Mouse (Mus musculus) embryonic facial prominence, embryonic 13.5 days (tissue): Measurements from ENCODE around the gene Spink8. TPM values are rescaled to one million over a fixed set of nuclear protein-coding genes. Genes with fewer than 3 reads are reported as not detected.
"Not testable (repeated sequence)": the region's sequence is repeated elsewhere in the genome, so short reads cannot be mapped to it uniquely, and the experiment has no call there.

Experiments used
- ATAC-seq: fragments of 200-750 bp; cut with Nextera tagmentation; 2 replicates; pipeline ENCODE4 v1.8.0; 2017; ENCODE audit warnings: low read depth; ENCODE audit not compliant: insufficient number of reproducible peaks, insufficient read depth, low FRiP score, low TSS enrichment
- H3K27ac ChIP-seq: fragments of 300-500 bp; sonication (generic); 2 replicates; pipeline ENCODE4 v1.5.1; 2015; ENCODE audit warnings: moderate library complexity, mild to moderate bottlenecking, inconsistent platforms
- H3K27me3 ChIP-seq: fragments of 300-500 bp; sonication (generic); 2 replicates; pipeline ENCODE4 v1.6.1; 2015; ENCODE audit warnings: mild to moderate bottlenecking, inconsistent platforms
- H3K36me3 ChIP-seq: fragments of 300-500 bp; sonication (generic); 2 replicates; pipeline ENCODE4 v1.6.1; 2015; ENCODE audit warnings: mild to moderate bottlenecking, inconsistent platforms
- H3K4me1 ChIP-seq: fragments of 300-500 bp; sonication (generic); 2 replicates; pipeline ENCODE4 v1.6.1; 2015; ENCODE audit warnings: inconsistent platforms
- H3K4me2 ChIP-seq: fragments of 300-500 bp; sonication (generic); 2 replicates; pipeline ENCODE4 v1.6.1; 2015; ENCODE audit warnings: moderate library complexity, mild to moderate bottlenecking, inconsistent platforms
- H3K4me3 ChIP-seq: fragments of 300-500 bp; sonication (generic); 2 replicates; pipeline ENCODE4 v1.5.1; 2015; ENCODE audit warnings: mild to moderate bottlenecking, inconsistent platforms
- H3K9ac ChIP-seq: fragments of 300-500 bp; sonication (generic); 2 replicates; pipeline ENCODE4 v1.6.1; 2015; ENCODE audit warnings: mild to moderate bottlenecking, inconsistent platforms
- H3K9me3 ChIP-seq: fragments of 300-500 bp; sonication (generic); 2 replicates; pipeline ENCODE4 v1.6.1; 2016; ENCODE audit warnings: inconsistent platforms
- WGBS: fragments of 180-500 bp; shearing (Covaris S2); methylation state at CpG from one replicate; pipeline ENCODE4 v1.1.7; 2015; ENCODE audit warnings: mixed read lengths; 5-methylcytosine and 5-hydroxymethylcytosine counted together
- polyA plus RNA-seq: library from polyadenylated mRNA; unstranded; fragments of >200 nt; fragmentation: Nextera tagmentation; extraction: Ambion mirVana; gene quantifications from 2 replicates; pipeline ENCODE4 v1.2.1, GENCODE M21; 2015

Spink8 gene
- not detected in 2 replicates for polyA plus RNA-seq

DNA sequence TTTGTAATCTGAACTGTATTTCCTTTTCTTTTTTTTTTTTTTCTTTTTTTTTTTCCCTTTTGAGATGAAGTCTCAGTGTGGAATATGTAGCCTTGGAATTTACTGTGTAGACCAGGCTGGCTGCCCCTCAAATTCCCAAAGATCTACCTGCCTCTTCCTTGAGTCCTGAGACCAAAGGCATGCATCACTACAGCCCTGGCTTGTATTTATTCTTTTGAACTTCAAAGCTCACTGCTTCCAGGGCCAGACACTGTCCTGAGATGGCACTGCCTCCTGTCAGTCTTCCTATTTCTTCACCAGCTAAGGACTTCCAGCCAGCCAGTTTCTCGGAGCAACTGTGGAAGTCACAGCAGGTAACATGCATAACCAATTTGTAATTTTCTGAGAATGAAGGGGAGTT is at the start of gene Spink8:
Gene Spink8, plus strand, starts transcription at position 301 of the 400 bp plus-strand sequence.
- H3K9ac ChIP-seq, result no peak within 1 kb of the TSS
- H3K4me1 ChIP-seq, result no peaks in the 10 kb centered on the region
- ATAC-seq, result no peak
- H3K27me3 ChIP-seq, result no peaks in the 10 kb centered on the region
- no peak within 1 kb of the TSS for H3K27ac ChIP-seq
- no peaks in the 10 kb centered on the region for H3K36me3 ChIP-seq
- no peaks in the 10 kb centered on the region for H3K9me3 ChIP-seq
- WGBS, result 29% methylated on average over 1 of the region's 1 CpGs
- H3K4me3 ChIP-seq, result no peak within 1 kb of the TSS
- H3K4me2 ChIP-seq, result no peak within 1 kb of the TSS

DNA sequence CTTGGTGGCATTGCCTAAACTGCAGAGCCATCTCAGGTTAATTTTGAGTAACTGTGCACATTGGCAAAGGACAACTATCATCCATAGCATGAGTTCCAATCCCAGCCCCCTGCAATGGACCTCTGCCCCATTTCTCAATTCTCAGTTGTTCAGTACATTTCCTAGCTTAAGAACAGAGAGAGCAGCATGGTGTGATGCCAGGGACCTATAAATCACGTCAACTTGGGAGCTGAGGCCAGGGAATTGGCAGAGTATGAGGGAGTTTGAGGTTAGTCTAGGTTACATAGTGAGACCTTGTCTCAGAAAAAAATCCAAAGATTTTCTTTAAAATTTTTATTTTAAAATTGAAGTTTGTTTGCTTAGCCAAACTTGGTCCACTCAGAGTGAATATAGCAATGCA is 45.2 kb upstream of the Spink8 start:
- WGBS, result 70% methylated on average over 1 of the region's 1 CpGs
- not testable (repeated sequence) for H3K9me3 ChIP-seq, H3K9ac ChIP-seq, H3K4me2 ChIP-seq, ATAC-seq, H3K36me3 ChIP-seq, H3K4me1 ChIP-seq, H3K27me3 ChIP-seq, H3K27ac ChIP-seq, H3K4me3 ChIP-seq

DNA sequence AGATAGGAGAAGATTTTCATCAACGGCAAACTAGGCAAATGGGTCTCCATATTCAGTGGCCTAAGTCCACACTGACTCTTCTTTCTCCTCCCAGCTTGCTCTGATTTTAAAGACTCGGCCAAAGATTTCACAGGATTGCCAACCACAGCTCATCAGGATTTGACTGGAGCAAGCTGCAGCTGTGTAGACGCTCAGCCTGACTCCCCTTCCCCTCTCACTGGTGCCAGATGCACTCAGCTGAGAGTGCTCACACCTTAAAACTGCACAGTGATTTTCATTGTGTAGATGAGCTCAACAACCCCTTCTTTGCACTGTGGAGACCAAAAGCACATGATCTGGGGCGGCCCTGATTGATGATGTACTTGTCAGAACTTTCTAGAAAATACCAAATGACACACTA is 21.5 kb upstream of the Spink8 start, which contains the start of gene Fbxw27:
Gene Fbxw27, minus strand, starts transcription at position 101 of the 400 bp plus-strand sequence.
- not testable (repeated sequence) for H3K27me3 ChIP-seq, H3K4me2 ChIP-seq, H3K9me3 ChIP-seq, ATAC-seq, H3K9ac ChIP-seq, H3K36me3 ChIP-seq, H3K4me3 ChIP-seq, H3K4me1 ChIP-seq, H3K27ac ChIP-seq
- 82% methylated on average over 4 of the region's 4 CpGs for WGBS

DNA sequence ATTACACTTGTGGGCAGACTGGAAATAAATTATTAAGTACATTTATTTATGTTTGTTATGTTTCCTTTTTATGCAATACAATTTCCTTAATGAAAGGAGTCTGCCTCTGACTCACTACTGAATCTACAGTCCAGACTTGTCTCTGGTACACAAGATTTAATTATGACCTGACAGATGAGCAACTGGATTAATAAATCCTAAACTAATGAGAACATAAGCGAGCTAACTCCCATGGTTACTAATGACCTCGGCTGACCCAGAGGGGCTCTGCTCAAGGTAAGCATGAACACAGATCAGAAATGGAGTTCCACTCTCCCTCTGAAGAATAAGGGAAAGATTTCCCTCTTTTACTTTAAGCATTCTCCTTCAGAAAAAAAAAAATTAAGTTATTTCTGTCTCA is 16.9 kb upstream of the Spink8 start:
- Histone ChIP-seq H3K27ac (no peak overlapping the region), H3K4me2 (no peak overlapping the region), H3K9me3 (no peaks in the 10 kb centered on the region), H3K4me3 (no peak overlapping the region), H3K4me1 (no peaks in the 10 kb centered on the region), H3K36me3 (no peaks in the 10 kb centered on the region), H3K9ac (no peak overlapping the region), H3K27me3 (no peaks in the 10 kb centered on the region)
- ATAC-seq, result no peak
- WGBS, result 81% methylated on average over 2 of the region's 2 CpGs

DNA sequence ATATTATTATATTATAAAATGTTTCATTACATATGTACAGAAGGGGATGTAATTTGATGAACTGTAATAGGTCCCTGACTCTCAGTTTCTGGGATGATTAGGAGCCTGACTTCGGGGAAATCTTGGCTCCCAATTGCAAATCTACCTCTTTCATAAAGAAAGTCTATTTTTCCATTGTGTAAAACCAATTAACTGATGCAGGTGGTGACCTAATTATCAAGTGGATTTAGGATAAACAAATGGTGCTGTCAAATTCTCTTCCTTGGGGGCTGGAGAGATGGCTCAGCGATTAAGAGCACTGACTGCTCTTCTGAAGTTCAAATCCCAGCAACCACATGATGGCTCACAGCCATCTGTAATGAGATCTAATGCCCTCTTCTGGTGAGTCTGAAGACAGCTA is 16.3 kb upstream of the Spink8 start:
- 76% methylated on average over 2 of the region's 2 CpGs for WGBS
- H3K4me1 ChIP-seq, result no peaks in the 10 kb centered on the region
- no peaks in the 10 kb centered on the region for H3K9me3 ChIP-seq
- H3K27ac ChIP-seq, result no peak overlapping the region
- no peak overlapping the region for H3K9ac ChIP-seq
- no peaks in the 10 kb centered on the region for H3K27me3 ChIP-seq
- H3K4me3 ChIP-seq, result no peak overlapping the region
- no peak for ATAC-seq
- no peaks in the 10 kb centered on the region for H3K36me3 ChIP-seq
- H3K4me2 ChIP-seq, result no peak overlapping the region

DNA sequence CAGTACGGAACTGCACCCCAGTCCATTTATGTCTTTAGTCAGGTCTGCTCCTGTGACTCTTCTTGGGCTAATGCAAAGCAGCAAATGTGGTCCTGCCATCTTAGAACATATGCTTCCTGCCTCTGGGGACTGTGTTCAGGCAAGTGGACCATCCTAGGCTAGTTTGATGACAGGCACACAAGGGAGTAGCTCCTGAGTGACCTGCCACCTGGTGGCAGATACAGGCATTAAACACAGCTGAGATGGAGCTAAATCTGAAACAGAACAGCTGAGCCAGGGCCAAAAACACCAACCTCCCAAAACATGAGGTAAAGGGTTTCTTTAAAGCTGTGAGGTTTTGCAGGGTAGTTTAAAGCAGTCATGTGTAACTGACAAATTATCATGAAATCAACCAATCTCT is 14.0 kb upstream of the Spink8 start:
- no peak for ATAC-seq
- Histone ChIP-seq H3K9me3 (no peaks in the 10 kb centered on the region), H3K27me3 (no peaks in the 10 kb centered on the region), H3K4me2 (no peak overlapping the region), H3K4me3 (no peak overlapping the region), H3K27ac (no peak overlapping the region), H3K9ac (no peak overlapping the region), H3K36me3 (no peaks in the 10 kb centered on the region), H3K4me1 (no peaks in the 10 kb centered on the region)
- 94% methylated on average over 1 of the region's 1 CpGs for WGBS

DNA sequence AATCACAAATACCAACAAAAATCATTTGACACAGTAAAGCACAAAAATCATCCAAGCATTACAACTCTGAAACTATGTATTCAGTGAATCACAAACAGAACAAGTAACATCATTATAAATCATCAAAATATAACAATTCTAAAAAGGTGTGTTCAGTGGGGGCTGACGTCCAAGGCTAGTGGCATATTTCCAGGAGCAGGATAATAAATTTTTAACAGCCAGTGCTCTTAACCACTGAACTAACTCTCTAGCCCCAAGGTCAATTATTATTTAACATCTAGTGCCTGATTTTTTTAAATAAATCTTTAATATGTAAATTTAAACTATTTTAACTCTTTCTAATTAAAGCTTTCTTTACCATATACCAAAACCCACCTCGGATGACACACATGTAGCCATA is 6.5 kb upstream of the Spink8 start:
- WGBS, result 87% methylated on average over 2 of the region's 2 CpGs
- not testable (repeated sequence) for ATAC-seq, H3K9me3 ChIP-seq, H3K4me3 ChIP-seq, H3K36me3 ChIP-seq, H3K9ac ChIP-seq, H3K4me2 ChIP-seq, H3K4me1 ChIP-seq, H3K27ac ChIP-seq, H3K27me3 ChIP-seq

DNA sequence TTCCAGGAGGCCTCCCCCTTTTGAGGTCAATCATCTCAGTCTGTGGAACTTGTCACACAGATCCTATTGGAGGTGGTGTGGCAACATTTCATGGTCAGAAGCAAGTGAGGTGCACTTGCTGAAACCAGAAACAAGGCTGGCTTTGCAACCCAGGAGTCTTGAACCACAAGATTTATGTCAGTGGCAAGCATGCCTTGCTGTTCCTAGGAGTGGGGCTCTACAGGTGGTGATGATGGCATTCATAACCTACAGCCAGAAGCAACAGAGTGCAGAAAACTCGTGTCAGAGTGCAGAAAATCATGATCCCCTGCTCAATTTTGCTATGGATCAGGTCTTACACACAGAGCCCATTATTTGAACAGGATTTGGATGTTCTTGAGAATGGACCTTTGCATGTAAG is 5.8 kb upstream of the Spink8 start:
- no peak overlapping the region for H3K9ac ChIP-seq
- ATAC-seq, result no peak
- H3K27ac ChIP-seq, result no peak overlapping the region
- H3K4me2 ChIP-seq, result no peak overlapping the region
- no peak overlapping the region for H3K4me3 ChIP-seq
- H3K4me1 ChIP-seq, result no peaks in the 10 kb centered on the region
- WGBS, result 36% methylated on average over 1 of the region's 1 CpGs
- no peaks in the 10 kb centered on the region for H3K27me3 ChIP-seq
- no peaks in the 10 kb centered on the region for H3K9me3 ChIP-seq
- H3K36me3 ChIP-seq, result no peaks in the 10 kb centered on the region

DNA sequence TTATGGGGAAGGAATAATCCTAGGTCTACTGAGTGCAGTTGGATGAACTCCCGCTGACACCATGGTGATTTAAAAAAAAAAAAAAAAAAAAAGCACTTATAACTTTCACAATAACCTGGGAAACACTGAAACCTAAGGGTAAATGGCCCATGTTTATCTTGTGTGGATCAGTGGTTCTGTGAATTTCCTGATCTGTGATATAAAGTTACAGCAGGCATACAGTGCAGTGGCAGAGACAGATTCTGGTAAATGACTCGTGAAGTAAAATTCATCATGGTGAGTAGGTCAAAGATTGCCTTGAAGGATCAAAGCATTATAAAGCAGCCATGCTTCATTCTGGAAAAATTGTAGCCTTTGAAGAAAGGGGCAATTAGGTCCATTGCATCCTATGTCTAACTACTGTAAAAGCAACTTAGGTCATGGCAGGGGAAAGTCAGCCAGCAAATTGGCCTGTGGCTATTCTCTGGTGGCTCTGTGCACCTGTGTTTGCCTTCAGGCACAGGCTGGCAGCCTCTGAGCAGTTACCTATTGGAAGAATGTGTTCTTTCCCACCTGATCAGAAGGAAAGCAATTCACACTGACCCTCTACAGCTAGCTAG is 5.3 kb upstream of the Spink8 start:
- H3K9ac ChIP-seq, result no peak overlapping the region
- H3K9me3 ChIP-seq, result no peaks in the 10 kb centered on the region
- H3K27ac ChIP-seq, result no peak overlapping the region
- no peaks in the 10 kb centered on the region for H3K36me3 ChIP-seq
- 70% methylated on average over 2 of the region's 2 CpGs for WGBS
- H3K4me1 ChIP-seq, result no peaks in the 10 kb centered on the region
- H3K4me2 ChIP-seq, result no peak overlapping the region
- ATAC-seq, result no peak
- H3K4me3 ChIP-seq, result no peak overlapping the region
- no peaks in the 10 kb centered on the region for H3K27me3 ChIP-seq

DNA sequence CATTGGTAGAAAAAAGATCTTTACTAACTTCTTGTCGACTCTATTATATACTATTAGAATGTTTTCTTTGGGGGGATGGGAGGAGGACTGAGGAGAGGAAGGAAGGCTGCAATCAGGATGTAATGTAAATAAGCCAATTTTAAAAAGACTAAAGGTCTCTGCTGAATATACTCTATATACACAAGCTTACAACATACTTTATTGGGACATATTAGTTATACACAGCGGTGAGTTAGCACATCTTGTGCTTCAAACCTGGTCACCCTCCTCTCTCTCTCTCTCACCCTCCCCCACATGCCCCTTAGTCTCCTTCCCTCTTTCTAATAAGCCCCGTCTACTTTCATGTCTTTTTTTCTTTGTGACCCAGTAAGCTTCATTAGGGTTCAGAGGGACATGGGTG is 4.2 kb upstream of the Spink8 start:
- no peak overlapping the region for H3K4me2 ChIP-seq
- no peak for ATAC-seq
- H3K4me3 ChIP-seq, result no peak overlapping the region
- H3K9me3 ChIP-seq, result no peaks in the 10 kb centered on the region
- H3K36me3 ChIP-seq, result no peaks in the 10 kb centered on the region
- no peak overlapping the region for H3K27ac ChIP-seq
- no peaks in the 10 kb centered on the region for H3K27me3 ChIP-seq
- H3K4me1 ChIP-seq, result no peaks in the 10 kb centered on the region
- WGBS, result 48% methylated on average over 3 of the region's 3 CpGs
- H3K9ac ChIP-seq, result no peak overlapping the region

DNA sequence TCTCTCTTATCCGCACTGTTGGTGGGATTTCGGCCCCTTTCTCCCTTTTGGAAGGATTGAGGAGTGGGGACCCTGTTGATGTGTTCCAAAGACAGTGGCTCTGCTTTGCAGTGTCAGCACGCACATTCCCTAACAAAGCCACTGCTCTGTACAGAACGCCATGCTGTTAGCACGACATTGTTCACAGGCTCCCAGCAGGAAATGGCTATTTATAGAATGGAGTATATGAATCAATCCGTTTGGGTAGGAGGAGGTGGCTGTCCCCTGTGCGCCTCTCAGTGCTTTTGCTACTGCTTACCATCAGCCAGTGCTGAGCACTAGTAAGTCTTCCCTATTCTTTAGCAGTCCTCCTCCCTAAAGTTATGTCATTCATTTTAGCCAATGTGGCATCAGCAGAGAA is 1.3 kb downstream of the Spink8 start:
- WGBS, result 57% methylated on average over 7 of the region's 7 CpGs
- Histone ChIP-seq H3K4me2 (no peak overlapping the region), H3K27ac (no peak overlapping the region), H3K4me3 (no peak overlapping the region), H3K27me3 (no peaks in the 10 kb centered on the region), H3K9ac (no peak overlapping the region), H3K36me3 (no peaks in the 10 kb centered on the region), H3K9me3 (no peaks in the 10 kb centered on the region), H3K4me1 (no peaks in the 10 kb centered on the region)
- no peak for ATAC-seq

DNA sequence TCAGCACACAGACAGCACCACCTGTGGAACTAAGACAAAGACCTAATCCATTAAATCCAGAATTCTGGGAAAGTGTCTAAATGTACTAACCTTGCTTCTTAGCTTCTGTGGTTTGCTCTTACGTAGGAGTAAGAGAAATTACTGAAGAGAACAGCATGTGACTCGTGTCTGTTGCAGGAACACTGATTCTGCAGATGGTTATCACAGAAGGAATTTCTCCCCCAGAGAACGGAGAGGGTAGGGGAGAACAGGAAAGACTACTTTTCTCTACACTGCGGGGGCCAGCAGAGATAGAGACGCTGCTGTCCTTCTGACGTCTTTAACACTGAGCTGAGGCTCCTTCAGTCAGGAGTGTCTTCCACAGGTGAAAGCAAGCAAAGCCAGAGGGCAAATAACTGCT is 4.3 kb downstream of the Spink8 start:
- WGBS, result 53% methylated on average over 6 of the region's 6 CpGs
- Histone ChIP-seq H3K27ac (no peak overlapping the region), H3K36me3 (no peaks in the 10 kb centered on the region), H3K9me3 (no peaks in the 10 kb centered on the region), H3K27me3 (no peaks in the 10 kb centered on the region), H3K4me2 (no peak overlapping the region), H3K9ac (no peak overlapping the region), H3K4me3 (no peak overlapping the region), H3K4me1 (no peaks in the 10 kb centered on the region)
- ATAC-seq, result no peak

DNA sequence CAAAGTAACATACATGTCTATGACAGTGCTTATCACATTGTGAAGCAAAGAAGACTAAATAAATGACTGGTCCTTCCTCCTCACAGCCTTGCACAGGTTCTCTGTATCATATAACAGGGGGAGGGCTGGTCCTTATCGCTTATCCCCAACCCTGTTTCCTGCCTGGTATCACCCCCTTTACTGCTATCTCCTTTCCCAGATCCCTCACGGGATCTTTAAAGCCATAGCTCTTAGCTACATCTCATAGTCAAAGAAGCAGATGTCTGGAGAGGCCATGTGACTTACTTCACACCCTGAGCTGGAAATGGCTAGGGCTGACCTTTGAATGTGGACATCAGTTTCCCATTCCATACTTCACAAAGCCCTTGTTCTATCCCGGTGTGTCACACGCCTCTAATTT is 13.7 kb downstream of the Spink8 start:
- Histone ChIP-seq H3K4me2 (no peak overlapping the region), H3K4me3 (no peak overlapping the region), H3K36me3 (peaks cover 10% of the 10 kb centered on the region), H3K9ac (no peak overlapping the region), H3K9me3 (no peaks in the 10 kb centered on the region), H3K27ac (no peak overlapping the region), H3K4me1 (no peaks in the 10 kb centered on the region), H3K27me3 (no peaks in the 10 kb centered on the region)
- no peak for ATAC-seq
- 63% methylated on average over 4 of the region's 4 CpGs for WGBS
